Mouse (Mus musculus): ENCODE results near the gene Pm20d1.

Gene Pm20d1

GRCm38 (mm10) chr1:131800001-131800400, 2.8 kb downstream of the Pm20d1 start:
- DNase-seq = no peak

GRCm38 (mm10) chr1:131801071-131801470, 3.9 kb downstream of the Pm20d1 start:
- no peak for DNase-seq

- DNase-seq = no peak
These were observed 5.5 kb downstream of the Pm20d1 start for GRCm38 (mm10) chr1:131802652-131803051.

GRCm38 (mm10) chr1:131804166-131804565, 7.0 kb downstream of the Pm20d1 start:
- DNase-seq = no peak

GRCm38 (mm10) chr1:131808986-131809385, 11.8 kb downstream of the Pm20d1 start:
- no peak for DNase-seq

- no peak for DNase-seq
These were observed 12.5 kb downstream of the Pm20d1 start for GRCm38 (mm10) chr1:131809651-131810050.

GRCm38 (mm10) chr1:131811393-131811792, 14.2 kb downstream of the Pm20d1 start:
- no peak for DNase-seq

- DNase-seq = no peak
These were observed 14.8 kb downstream of the Pm20d1 start for GRCm38 (mm10) chr1:131812006-131812405.

- DNase-seq = no peak
These were observed 15.6 kb downstream of the Pm20d1 start for GRCm38 (mm10) chr1:131812631-131813295.

GRCm38 (mm10) chr1:131813731-131814130, 16.6 kb downstream of the Pm20d1 start:
- DNase-seq = no peak

- DNase-seq = no peak
These were observed 17.0 kb downstream of the Pm20d1 start for GRCm38 (mm10) chr1:131814191-131814590.

- no peak for DNase-seq
These were observed 19.7 kb downstream of the Pm20d1 start for GRCm38 (mm10) chr1:131816886-131817285.

GRCm38 (mm10) chr1:131820353-131820752, 23.2 kb downstream of the Pm20d1 start:
- peak; percentile 34 for DNase-seq

GRCm38 (mm10) chr1:131820887-131821328, 23.7 kb downstream of the Pm20d1 start:
- DNase-seq = no peak

GRCm38 (mm10) chr1:131822292-131822691, 25.1 kb downstream of the Pm20d1 start:
- DNase-seq = no peak

GRCm38 (mm10) chr1:131822856-131823492, 25.8 kb downstream of the Pm20d1 start:
- DNase-seq = no peak

- no peak for DNase-seq
These were observed 26.4 kb downstream of the Pm20d1 start for GRCm38 (mm10) chr1:131823563-131823962.

GRCm38 (mm10) chr1:131824528-131825181, 27.5 kb downstream of the Pm20d1 start:
- DNase-seq = no peak

GRCm38 (mm10) chr1:131827207-131827786, 30.1 kb downstream of the Pm20d1 start, which contains the start of gene Slc41a1:
Gene Slc41a1, plus strand, starts transcription at chr1:131827493.
- DNase-seq = peak; percentile 46

GRCm38 (mm10) chr1:131827787-131828258, 30.6 kb downstream of the Pm20d1 start:
- DNase-seq = peak; percentile 92

- DNase-seq = peak; percentile 64
These were observed 31.3 kb downstream of the Pm20d1 start for GRCm38 (mm10) chr1:131828297-131829126.

- no peak for DNase-seq
These were observed 32.1 kb downstream of the Pm20d1 start for GRCm38 (mm10) chr1:131829279-131829678.

All from thymus, postnatal 4 days (tissue).